Mouse (Mus musculus) left cerebral cortex, postnatal 4 days (tissue): ENCODE data around the gene Smo. TPM values are rescaled to one million over a fixed set of nuclear protein-coding genes. Genes with fewer than 3 reads are reported as not detected.

Experiments used
- total RNA-seq, 2 experiments: library from RNA; stranded (reverse); gene quantifications; 2 replicates each; pipeline ENCODE4 v1.2.3; 2021

The Smo gene
- total RNA-seq, 2 experiments from 2014 or later = 14.6 to 16.2 TPM

Other genes starting within 250 kb of the Smo start
- gene Kcp, start 227.6 kb upstream of the Smo start, total RNA-seq = 10 to 100 TPM; 20.6 to 23.8 TPM
- 1 to 10 TPM; 1.1 to 2.1 TPM for gene Irf5, start 208.9 kb upstream of the Smo start, total RNA-seq
- 10 to 100 TPM; 92.3 to 97.2 TPM for gene Tnpo3, start 125.6 kb upstream of the Smo start, total RNA-seq
- 1 to 10 TPM; 7.0 to 8.8 TPM for gene Tspan33, start 41.3 kb upstream of the Smo start, total RNA-seq
- gene Ahcyl2, start 32.5 kb downstream of the Smo start, total RNA-seq = 10 to 100 TPM; 51.3 to 54.1 TPM
- 1 to 10 TPM; 5.2 to 6.1 TPM for gene Strip2, start 181.5 kb downstream of the Smo start, total RNA-seq